Mouse (Mus musculus): ENCODE measurements at regions not wholly inside any gene's neighbourhood (a gene's known extent, or its start where the extent isn't known, plus 50 kb on each side); places are given as distances from the start of the nearest gene placed in this dataset.

GRCm38 (mm10) chr1:137786653-137787052, 388.9 kb downstream of the Ptprc start:
- H3K4me1 ChIP-seq (ENCODE audit: control insufficient read depth in 1 of 2, insufficient read depth in 2 of 2) = no peaks in the 10 kb centered on the region
- in situ Hi-C loops (cut with MboI; ENCODE audit: low pct_ligation_motif_present, low pct_unique_long_range_greater_than_20kb, low sequenced_read_pairs) = no loop called here
- no peak overlapping the region for H3K9ac ChIP-seq (ENCODE audit: insufficient read depth, low read depth)
- no peaks in the 10 kb centered on the region for H3K79me2 ChIP-seq (replicated peaks; ENCODE audit: control insufficient read depth, extremely low read depth, insufficient read depth, poor library complexity, severe bottlenecking)
- no peaks in the 10 kb centered on the region for H3K36me3 ChIP-seq (replicated peaks in 1 of 2; ENCODE audit: control insufficient read depth in 1 of 2, insufficient read depth in 1 of 2, low read length in 1 of 2)
- no peak for DNase-seq (ENCODE audit: extremely low read depth)
- TF ChIP-seq ZKSCAN1 (IDR thresholded peaks at IDR 0.05; ENCODE audit: borderline replicate concordance, low read depth, low read length) (no peak), POLR2AphosphoS2 (IDR thresholded peaks at IDR 0.05; ENCODE audit: low read depth, low read length) (no peak), USF2 (conservative IDR thresholded peaks at IDR 0.05; ENCODE audit: low read depth, low read length) (no peak), HCFC1 (IDR thresholded peaks at IDR 0.05; ENCODE audit: low read depth, low read length) (no peak), UBTF (IDR thresholded peaks at IDR 0.05; ENCODE audit: low read depth, low read length) (no peak), MAZ (IDR thresholded peaks at IDR 0.05; ENCODE audit: low read depth, low read length) (no peak)
- no peak overlapping the region for H3K27ac ChIP-seq (ENCODE audit: insufficient read depth, low read depth)
- no peak overlapping the region for H3K4me2 ChIP-seq (ENCODE audit: insufficient read depth, low read depth, poor library complexity, severe bottlenecking)
- no peaks in the 10 kb centered on the region for H3K9me3 ChIP-seq (replicated peaks; ENCODE audit: low read length)
- H3K27me3 ChIP-seq (replicated peaks) = no peaks in the 10 kb centered on the region
- dilution Hi-C loops (cut with MboI; ENCODE audit: extremely low pct_ligation_motif_present, extremely low pct_unique_long_range_greater_than_20kb, low sequenced_read_pairs) = no loop called here
- no peak overlapping the region for H3K4me3 ChIP-seq (replicated peaks in 1 of 3; ENCODE audit: low read depth in 2 of 3, low read length in 2 of 3, poor library complexity in 1 of 3)

DNA sequence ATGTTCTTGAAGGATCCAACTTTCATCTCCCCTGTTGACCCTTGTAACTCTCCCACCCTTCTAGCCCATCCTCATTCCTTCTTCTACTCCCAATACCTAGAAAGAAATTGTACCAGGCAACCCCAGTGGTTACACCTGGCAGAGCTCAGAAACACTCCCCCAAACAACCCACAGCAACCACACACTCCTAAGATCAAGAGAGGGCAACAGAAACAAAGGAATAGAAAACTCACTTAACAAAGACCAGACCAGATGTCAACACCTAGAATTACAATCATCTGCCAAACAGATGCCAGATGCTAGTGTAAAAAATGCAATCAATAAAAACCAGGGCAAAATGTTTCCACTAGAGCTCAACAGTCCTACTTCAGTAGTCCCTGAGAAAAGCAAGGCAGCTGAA, 400.9 kb downstream of the Ptprc start:
- in situ Hi-C loops (cut with MboI; ENCODE audit: low pct_ligation_motif_present, low pct_unique_long_range_greater_than_20kb, low sequenced_read_pairs) = no loop called here

GRCm38 (mm10) chr1:137760797-137761196, 414.7 kb downstream of the Ptprc start:
- Histone ChIP-seq H3K9ac (ENCODE audit: insufficient read depth, low read depth) (no peak overlapping the region), H3K4me2 (ENCODE audit: insufficient read depth, low read depth, poor library complexity, severe bottlenecking) (no peak overlapping the region), H3K9me3 (replicated peaks; ENCODE audit: low read length) (no peaks in the 10 kb centered on the region), H3K4me3 (replicated peaks in 1 of 3; ENCODE audit: low read depth in 2 of 3, low read length in 2 of 3, poor library complexity in 1 of 3) (no peak overlapping the region), H3K4me1 (ENCODE audit: control insufficient read depth in 1 of 2, insufficient read depth in 2 of 2) (no peaks in the 10 kb centered on the region), H3K27ac (ENCODE audit: insufficient read depth, low read depth) (no peak overlapping the region), H3K79me2 (replicated peaks; ENCODE audit: control insufficient read depth, extremely low read depth, insufficient read depth, poor library complexity, severe bottlenecking) (no peaks in the 10 kb centered on the region), H3K36me3 (replicated peaks in 1 of 2; ENCODE audit: control insufficient read depth in 1 of 2, insufficient read depth in 1 of 2, low read length in 1 of 2) (no peaks in the 10 kb centered on the region), H3K27me3 (replicated peaks) (no peaks in the 10 kb centered on the region)
- no peak for TF ChIP-seq CTCF (conservative IDR thresholded peaks at IDR 0.05 in 1 of 2, IDR thresholded peaks at IDR 0.05 in 1 of 2; ENCODE audit: low read depth in 2 of 2, low read length in 2 of 2)
- TF ChIP-seq NELFE (IDR thresholded peaks at IDR 0.05; ENCODE audit: low read depth, low read length) = no peak
- TF ChIP-seq ZNF384 (IDR thresholded peaks at IDR 0.05; ENCODE audit: low read depth, low read length) = no peak
- TF ChIP-seq TCF12 (IDR thresholded peaks at IDR 0.05; ENCODE audit: low read depth, low read length) = no peak
- no peak for TF ChIP-seq ZMIZ1 (IDR thresholded peaks at IDR 0.05; ENCODE audit: low read depth, low read length)
- TF ChIP-seq IRF4 (IDR thresholded peaks at IDR 0.05; ENCODE audit: low read depth, low read length) = no peak
- TF ChIP-seq GABPA (IDR thresholded peaks at IDR 0.05; ENCODE audit: insufficient replicate concordance, low read depth, low read length) = no peak
- TF ChIP-seq POLR2AphosphoS2 (IDR thresholded peaks at IDR 0.05; ENCODE audit: low read depth, low read length) = no peak
- no peak for TF ChIP-seq HCFC1 (IDR thresholded peaks at IDR 0.05; ENCODE audit: low read depth, low read length)
- no peak for TF ChIP-seq MAZ (IDR thresholded peaks at IDR 0.05; ENCODE audit: low read depth, low read length)
- TF ChIP-seq SMC3 (IDR thresholded peaks at IDR 0.05; ENCODE audit: low read depth, low read length) = no peak
- TF ChIP-seq RAD21 (IDR thresholded peaks at IDR 0.05; ENCODE audit: low read depth, low read length) = no peak
- no peak for TF ChIP-seq EP300 (IDR thresholded peaks at IDR 0.05; ENCODE audit: low read length)
- no peak for TF ChIP-seq CHD2 (IDR thresholded peaks at IDR 0.05; ENCODE audit: low read length)
- in situ Hi-C loops (cut with MboI; ENCODE audit: low pct_ligation_motif_present, low pct_unique_long_range_greater_than_20kb, low sequenced_read_pairs) (no loop called here), dilution Hi-C loops (cut with MboI; ENCODE audit: extremely low pct_ligation_motif_present, extremely low pct_unique_long_range_greater_than_20kb, low sequenced_read_pairs) (no loop called here)
- DNase-seq (ENCODE audit: extremely low read depth) = no peak

More for the DNA sequence above, 400.9 kb downstream of the Ptprc start:
- H3K4me2 ChIP-seq (ENCODE audit: insufficient read depth, low read depth, poor library complexity, severe bottlenecking) = no peak overlapping the region
- no peak overlapping the region for H3K4me3 ChIP-seq (replicated peaks in 1 of 3; ENCODE audit: low read depth in 2 of 3, low read length in 2 of 3, poor library complexity in 1 of 3)
- no peak overlapping the region for H3K27ac ChIP-seq (ENCODE audit: insufficient read depth, low read depth)
- no peaks in the 10 kb centered on the region for H3K9me3 ChIP-seq (replicated peaks; ENCODE audit: low read length)
- TF ChIP-seq E2F4 (IDR thresholded peaks at IDR 0.05; ENCODE audit: insufficient replicate concordance, low read depth, low read length) (no peak), CHD2 (IDR thresholded peaks at IDR 0.05; ENCODE audit: low read length) (no peak), TCF12 (IDR thresholded peaks at IDR 0.05; ENCODE audit: low read depth, low read length) (no peak), RCOR1 (conservative IDR thresholded peaks at IDR 0.05; ENCODE audit: low read depth, low read length) (no peak), BHLHE40 (IDR thresholded peaks at IDR 0.05; ENCODE audit: low read depth, low read length) (no peak), ELF1 (IDR thresholded peaks at IDR 0.05; ENCODE audit: low read depth, low read length) (no peak), IRF4 (IDR thresholded peaks at IDR 0.05; ENCODE audit: low read depth, low read length) (no peak), TBP (conservative IDR thresholded peaks at IDR 0.05; ENCODE audit: low read depth, low read length) (no peak), ZKSCAN1 (IDR thresholded peaks at IDR 0.05; ENCODE audit: borderline replicate concordance, low read depth, low read length) (no peak), USF2 (conservative IDR thresholded peaks at IDR 0.05; ENCODE audit: low read depth, low read length) (no peak), HCFC1 (IDR thresholded peaks at IDR 0.05; ENCODE audit: low read depth, low read length) (no peak)
- no peak for DNase-seq (ENCODE audit: extremely low read depth)
- H3K79me2 ChIP-seq (replicated peaks; ENCODE audit: control insufficient read depth, extremely low read depth, insufficient read depth, poor library complexity, severe bottlenecking) = no peaks in the 10 kb centered on the region
- H3K4me1 ChIP-seq (ENCODE audit: control insufficient read depth in 1 of 2, insufficient read depth in 2 of 2) = no peaks in the 10 kb centered on the region
- no peak overlapping the region for H3K9ac ChIP-seq (ENCODE audit: insufficient read depth, low read depth)
- H3K27me3 ChIP-seq (replicated peaks) = no peaks in the 10 kb centered on the region
- H3K36me3 ChIP-seq (replicated peaks in 1 of 2; ENCODE audit: control insufficient read depth in 1 of 2, insufficient read depth in 1 of 2, low read length in 1 of 2) = no peaks in the 10 kb centered on the region
- dilution Hi-C loops (cut with MboI; ENCODE audit: extremely low pct_ligation_motif_present, extremely low pct_unique_long_range_greater_than_20kb, low sequenced_read_pairs) = no loop called here
